Mouse (Mus musculus) layer of hippocampus, adult 9-11 months (tissue): ENCODE results near the gene Vps51.

Source experiments
- DNase-seq: peaks from one replicate; pipeline ENCODE4 v3.0.0; 2022

Gene Vps51

DNA sequence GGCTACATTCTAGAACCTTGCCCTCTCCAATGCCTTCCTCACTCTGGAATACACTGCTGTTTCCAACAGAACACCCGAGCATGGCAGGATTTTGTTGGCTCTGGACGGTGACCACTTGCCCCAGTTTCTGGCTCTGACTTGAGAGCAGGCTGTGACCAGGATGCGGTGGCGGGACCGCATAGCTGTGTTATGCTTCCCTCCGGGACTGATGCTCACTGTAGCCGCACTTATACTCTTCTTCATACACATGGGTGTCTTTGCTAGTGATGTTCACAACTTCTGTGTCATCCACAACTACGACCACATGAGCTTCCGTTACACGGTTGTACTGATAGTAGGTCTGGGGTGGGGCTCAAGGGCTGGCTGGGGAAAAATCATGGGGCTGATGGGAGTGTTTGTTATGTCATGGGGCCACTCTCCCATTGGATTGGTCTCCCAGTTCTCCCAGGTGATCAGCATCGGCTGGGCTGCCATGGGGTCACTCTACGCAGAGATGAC lies 3.0 kb upstream of the Vps51 start, which contains the start of gene Tmem262:
Gene Tmem262 (plus strand): TSS at position 51 of the 498 bp plus-strand sequence.
- no peak for DNase-seq

DNA sequence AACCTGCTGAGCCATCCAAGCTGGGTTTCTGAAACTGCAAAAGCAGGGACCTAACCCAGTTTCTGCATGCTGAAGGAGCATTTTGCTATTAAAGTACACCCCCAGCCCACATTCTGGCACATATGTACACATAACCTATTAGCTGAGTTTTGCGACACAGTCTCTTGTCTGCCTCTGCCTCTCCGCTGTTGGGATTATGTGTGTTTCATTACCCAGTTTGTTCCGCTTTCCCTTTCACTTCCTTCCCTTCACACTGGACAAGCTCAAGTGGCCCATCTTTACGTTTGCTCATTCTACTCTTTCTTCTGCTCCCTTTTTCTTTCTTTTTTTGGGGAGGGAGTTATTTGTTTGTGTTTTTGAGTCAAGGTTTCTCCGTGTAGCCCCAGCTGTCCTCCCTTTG lies 3.1 kb downstream of the Vps51 start:
- DNase-seq, result no peak

DNA sequence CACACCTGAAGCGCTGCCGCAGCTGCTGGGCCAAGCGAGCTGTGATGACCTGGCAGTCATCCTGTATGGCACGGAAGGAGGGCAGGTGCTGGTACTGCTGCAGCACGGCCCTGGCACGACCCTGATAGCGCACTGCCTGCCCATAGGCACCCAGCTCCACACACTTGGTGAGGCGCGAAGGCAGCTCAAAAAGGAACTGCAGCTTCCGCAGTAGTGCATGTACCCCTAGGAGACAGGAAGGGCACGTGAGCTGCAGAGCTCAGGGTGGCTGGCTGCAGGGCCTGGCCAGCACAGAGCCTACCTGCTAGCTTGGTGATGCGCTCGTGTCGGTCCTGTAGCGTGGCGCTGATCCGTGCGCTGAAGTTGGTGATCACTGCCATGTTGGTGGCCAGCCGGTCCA lies 5.8 kb downstream of the Vps51 start:
- DNase-seq, result no peak

GRCm38 (mm10) chr19:6070571-6071250 lies 6.3 kb downstream of the Vps51 start:
- no peak for DNase-seq

DNA sequence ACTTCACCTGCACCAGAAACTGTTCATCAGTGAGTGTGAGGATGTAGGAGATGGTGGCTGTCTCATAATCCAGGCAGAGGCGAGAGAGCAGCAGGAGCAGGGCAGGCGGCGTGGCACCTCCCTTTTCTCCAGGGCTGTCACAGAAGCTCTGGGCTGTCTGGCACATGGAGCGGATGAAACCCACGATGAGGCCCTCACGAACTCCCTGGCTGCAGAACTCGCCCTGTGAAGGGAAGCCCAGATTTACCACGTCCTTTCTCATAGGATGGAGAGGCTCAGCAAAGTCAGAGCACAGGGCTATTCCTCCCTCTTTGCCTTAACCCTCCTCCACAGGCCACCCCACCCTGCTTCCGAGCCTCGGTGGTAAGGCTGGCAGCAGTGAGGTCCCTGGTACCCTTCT lies 7.2 kb downstream of the Vps51 start:
- DNase-seq, result no peak

DNA sequence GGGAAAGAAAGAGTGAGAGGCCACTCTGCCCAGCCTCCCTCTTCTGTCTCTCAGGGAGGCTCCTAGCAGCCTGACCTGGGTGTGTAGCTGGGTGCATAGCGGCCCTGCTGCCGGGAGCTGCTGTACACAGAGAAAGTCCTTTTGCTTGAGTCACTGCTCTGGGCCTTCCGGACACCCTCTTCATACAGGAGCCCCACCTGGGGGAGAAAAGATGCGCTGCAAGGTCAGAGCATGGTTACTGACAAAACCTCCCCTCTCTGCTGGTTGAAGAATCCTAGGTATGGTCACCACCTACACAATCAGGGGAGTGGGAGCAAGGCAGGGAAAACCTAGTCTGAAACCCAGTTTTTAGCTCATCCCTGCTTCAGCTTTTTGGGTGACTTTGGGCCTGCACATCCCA lies 8.1 kb downstream of the Vps51 start:
- DNase-seq, result no peak

GRCm38 (mm10) chr19:6067724-6068415 lies 9.2 kb downstream of the Vps51 start, which contains the start of gene Tm7sf2:
Gene Tm7sf2 (minus strand): TSS chr19:6068373.
- DNase-seq, result peak; percentile 90

- peak; percentile 85 for DNase-seq
These were observed 9.9 kb downstream of the Vps51 start for GRCm38 (mm10) chr19:6067011-6067723.

DNA sequence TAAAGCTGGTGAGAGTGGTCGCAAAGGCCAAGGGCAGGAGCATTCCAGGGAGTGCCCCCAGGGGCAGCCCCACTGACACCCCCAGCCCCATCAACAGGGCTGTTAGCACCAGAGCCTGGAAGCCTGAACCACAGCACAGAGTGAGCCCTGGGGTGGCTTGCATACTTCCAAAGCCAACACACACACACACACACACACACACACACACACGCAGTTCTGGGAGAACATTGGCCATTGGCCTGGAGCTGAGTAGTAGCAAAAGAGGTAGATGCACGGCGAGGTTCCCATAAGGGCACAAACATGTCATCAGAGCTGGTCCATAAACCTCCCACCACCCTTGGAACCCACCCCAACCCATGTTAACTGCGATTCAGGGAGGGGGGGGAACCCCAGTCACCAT lies 10.5 kb downstream of the Vps51 start:
- DNase-seq, result no peak

GRCm38 (mm10) chr19:6063081-6063480 lies 13.9 kb downstream of the Vps51 start:
- DNase-seq, result no peak

- no peak for DNase-seq
These were observed 14.6 kb downstream of the Vps51 start for GRCm38 (mm10) chr19:6062418-6062817.

- DNase-seq, result no peak
These were observed 15.3 kb downstream of the Vps51 start for GRCm38 (mm10) chr19:6061641-6062302.

- peak; percentile 96 for DNase-seq
These were observed 16.0 kb downstream of the Vps51 start, which contains the start of gene Znhit2 for GRCm38 (mm10) chr19:6061021-6061533. Gene Znhit2 (plus strand): TSS chr19:6061192.

DNA sequence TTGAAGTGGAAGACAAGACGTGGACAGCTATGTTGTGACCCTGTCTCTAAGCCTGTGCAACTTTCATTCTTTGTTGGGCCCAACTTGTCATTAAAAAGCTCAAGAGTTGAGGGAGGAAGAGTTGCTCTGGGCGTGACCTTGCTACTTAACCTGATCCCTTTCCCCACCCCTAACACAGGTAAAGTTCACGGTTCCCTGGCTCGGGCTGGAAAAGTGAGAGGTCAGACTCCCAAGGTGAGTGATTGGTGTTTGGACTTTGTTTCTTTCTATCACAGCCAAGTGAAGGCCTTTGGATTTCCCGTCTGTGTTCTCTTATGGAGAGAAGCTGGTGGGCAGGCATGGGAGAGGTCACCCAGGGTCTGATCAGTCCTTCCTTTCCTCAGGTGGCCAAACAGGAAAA lies 18.1 kb downstream of the Vps51 start:
- DNase-seq, result peak; percentile 8

- DNase-seq, result peak; percentile 2
These were observed 18.5 kb downstream of the Vps51 start for GRCm38 (mm10) chr19:6058513-6058912.

- peak; percentile 99 for DNase-seq
These were observed 19.5 kb downstream of the Vps51 start, which contains the start of the genes Mrpl49 and Fau for GRCm38 (mm10) chr19:6057313-6058096. Gene Mrpl49 (minus strand): TSS chr19:6057785. Gene Fau (plus strand): TSS chr19:6057844.

DNA sequence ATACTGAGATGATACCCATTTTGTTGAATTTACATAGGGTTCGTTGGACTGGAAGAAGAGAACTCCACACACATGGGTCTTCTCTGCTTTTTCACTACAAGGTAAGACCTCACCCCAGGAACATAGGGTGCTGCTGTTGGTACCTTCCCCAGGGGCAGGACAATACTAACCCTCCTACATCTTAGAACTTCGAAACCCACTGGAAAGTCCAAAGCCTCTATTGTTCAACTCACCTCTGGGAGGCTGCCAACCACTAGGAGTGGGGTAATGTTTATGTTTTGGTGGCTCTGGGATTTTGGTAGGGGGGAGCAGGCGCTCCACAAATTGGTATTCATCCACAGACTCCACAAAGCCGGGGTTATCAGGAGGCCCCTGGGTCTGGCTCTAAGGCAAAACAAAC lies 20.3 kb downstream of the Vps51 start:
- no peak for DNase-seq

DNA sequence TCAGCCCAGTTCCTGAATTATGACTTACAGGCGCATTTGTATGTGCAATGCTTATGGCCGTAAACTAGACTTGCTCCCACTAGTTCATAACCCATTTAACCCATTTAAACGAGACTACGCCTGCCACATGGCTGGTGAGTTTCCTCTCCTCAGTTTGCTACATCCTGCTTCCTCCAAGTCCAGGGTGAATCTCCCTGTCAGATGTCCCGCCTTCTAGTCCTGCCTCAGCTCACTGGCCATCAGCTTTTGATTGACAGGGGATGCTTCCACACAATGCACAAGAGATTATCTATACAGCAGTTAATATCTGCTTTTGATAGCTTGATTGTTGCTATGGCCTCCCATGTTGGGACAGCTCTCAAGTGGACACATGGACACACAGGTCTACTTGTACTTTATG lies 22.7 kb downstream of the Vps51 start:
- no peak for DNase-seq

DNA sequence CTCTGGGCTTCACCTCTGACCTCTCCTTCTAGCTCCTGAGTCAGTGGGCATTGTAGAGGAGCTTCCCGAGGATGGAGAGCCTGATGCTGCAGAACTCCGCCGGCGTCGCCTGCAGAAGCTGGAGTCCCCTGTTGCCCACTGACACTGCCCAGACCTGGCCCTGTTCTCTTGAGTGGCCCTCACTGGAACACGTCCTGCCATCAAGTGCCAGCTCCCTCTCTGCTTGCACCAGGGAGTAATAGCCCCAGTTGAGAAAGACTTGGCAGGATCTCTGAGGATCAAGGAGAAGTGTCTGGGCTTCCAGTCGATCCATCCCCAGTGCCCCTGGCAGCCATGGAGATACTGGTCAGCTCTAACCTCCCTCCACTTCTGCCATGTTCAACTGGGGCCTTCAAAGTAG lies 24.5 kb downstream of the Vps51 start:
- DNase-seq, result no peak

- DNase-seq, result no peak
These were observed 28.2 kb downstream of the Vps51 start for GRCm38 (mm10) chr19:6048681-6049410.

DNA sequence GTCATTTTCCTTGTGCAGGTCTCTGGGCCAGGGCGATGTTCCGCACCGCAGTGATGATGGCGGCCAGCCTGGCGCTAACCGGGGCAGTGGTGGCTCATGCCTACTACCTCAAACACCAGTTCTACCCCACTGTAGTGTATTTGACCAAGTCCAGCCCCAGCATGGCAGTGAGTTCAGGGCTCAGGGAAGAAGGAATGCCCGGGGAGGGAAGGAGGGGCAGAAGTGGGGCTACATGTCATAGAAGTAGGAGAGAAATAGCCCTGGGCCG lies 29.2 kb downstream of the Vps51 start:
- no peak for DNase-seq
